In the genomic region with DNA sequence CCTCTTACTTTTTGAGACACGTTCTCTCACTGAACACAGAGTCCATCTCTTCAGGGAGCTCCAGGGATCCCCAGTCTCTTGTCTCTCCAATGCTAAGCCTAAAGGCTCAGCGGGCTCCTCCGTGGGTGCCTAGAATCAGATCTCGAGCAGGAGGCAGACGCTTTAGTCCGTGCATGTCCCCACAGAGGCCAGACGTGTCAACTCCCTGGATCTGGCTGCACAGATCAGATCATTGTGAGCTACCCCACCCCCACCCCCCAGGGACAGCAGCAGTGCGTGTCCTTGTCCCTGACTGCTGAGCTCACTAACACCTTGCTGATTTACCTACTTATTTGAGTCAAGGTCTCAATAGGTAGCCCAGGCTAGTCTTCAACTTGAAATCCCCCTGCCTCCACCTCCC, we compare ENCODE assay signal across 10 mouse cellular contexts. TPM values are rescaled to one million over a fixed set of nuclear protein-coding genes. Genes with fewer than 3 reads are reported as not detected.
A peak's percentile ranks its signal among the peaks of the same experiment; 100 is the strongest.
DNase-seq lines count a peak whose midpoint lies in the region; ATAC-seq lines count a peak whose summit lies in the region.
"Had no signal": no experiment of that assay in that cellular context is flagged by ENCODE, and none has a peak within 500 bp of the region (broad histone marks: within the 10 kb centered on the region; RNA-seq: fewer than 3 reads in every experiment).

No protein-coding gene starts in this region.

- WGBS in kidney, embryonic 15.5 days: 25% methylated on average over 8 of the region's 8 CpGs
- WGBS in embryonic facial prominence, embryonic 13.5 days: 16% methylated on average over 8 of the region's 8 CpGs
- WGBS in liver, embryonic 16.5 days (ENCODE audit: insufficient replicate concordance): 7% methylated on average over 8 of the region's 8 CpGs

- DNase-seq in kidney, postnatal 36 days: no peak
- DNase-seq in frontal cortex, postnatal 36 days (ENCODE audit: low spot score in 2 of 2): no peak
- no peak for DNase-seq in right cerebral cortex, adult 18-20 months
- DNase-seq: retina, postnatal 1 day had no signal

- no peaks in the 10 kb centered on the region; the same call in 1 of the 2 replicates for H3K36me3 ChIP-seq in erythroblast, embryonic 14.5 days (ENCODE audit: control insufficient read depth)
- no peaks in the 10 kb centered on the region for H3K36me3 ChIP-seq in kidney, embryonic 15.5 days
- no peaks in the 10 kb centered on the region for H3K36me3 ChIP-seq in embryonic facial prominence, embryonic 13.5 days
- H3K36me3 ChIP-seq in liver, embryonic 16.5 days (ENCODE audit: control insufficient read depth, insufficient read depth): no peaks in the 10 kb centered on the region

- peak overlapping the region; percentile 80; the same call in 1 of the 2 replicates for H3K27ac ChIP-seq in kidney, embryonic 15.5 days
- no peak overlapping the region for H3K27ac ChIP-seq in embryonic facial prominence, embryonic 13.5 days
- H3K27ac ChIP-seq in liver, embryonic 16.5 days (ENCODE audit: low read length): peak overlapping the region; percentile 89

- peaks cover 76% of the 10 kb centered on the region for H3K4me1 ChIP-seq in erythroblast, embryonic 14.5 days (ENCODE audit: control insufficient read depth)
- H3K4me1 ChIP-seq in kidney, embryonic 15.5 days: peaks cover 44% of the 10 kb centered on the region
- peaks cover 15% of the 10 kb centered on the region for H3K4me1 ChIP-seq in embryonic facial prominence, embryonic 13.5 days
- H3K4me1 ChIP-seq in liver, embryonic 16.5 days (ENCODE audit: control insufficient read depth, low read depth, low read length): peaks cover 51% of the 10 kb centered on the region

- no peak for ATAC-seq in erythroblast, adult 5-6 weeks (replicated peaks; ENCODE audit: low FRiP score, poor library complexity, severe bottlenecking)
- ATAC-seq in kidney, embryonic 15.5 days (replicated peaks; ENCODE audit: low FRiP score): no peak
- no peak for ATAC-seq in embryonic facial prominence, embryonic 13.5 days (ENCODE audit: insufficient number of reproducible peaks, insufficient read depth, low FRiP score, low TSS enrichment, low read depth)
- peak; percentile 74 for ATAC-seq in liver, embryonic 16.5 days (ENCODE audit: low read depth)

- peak overlapping the region; percentile 61 for H3K4me3 ChIP-seq in erythroblast, embryonic 14.5 days (replicated peaks)
- H3K4me3 ChIP-seq in kidney, embryonic 15.5 days (replicated peaks): no peak overlapping the region
- H3K4me3 ChIP-seq in embryonic facial prominence, embryonic 13.5 days: no peak overlapping the region
- peak overlapping the region; percentile 59 for H3K4me3 ChIP-seq in liver, embryonic 16.5 days (ENCODE audit: low read depth, low read length)

- H3K9ac ChIP-seq in kidney, embryonic 15.5 days: no peak overlapping the region
- H3K9ac ChIP-seq in embryonic facial prominence, embryonic 13.5 days: no peak overlapping the region
- H3K9ac ChIP-seq in liver, embryonic 16.5 days (ENCODE audit: low read depth, low read length): peak overlapping the region; percentile 63

- H3K4me2 ChIP-seq in kidney, embryonic 15.5 days: peak overlapping the region; percentile 46; the same call in 1 of the 2 replicates
- peak overlapping the region; percentile 52 for H3K4me2 ChIP-seq in embryonic facial prominence, embryonic 13.5 days
- H3K4me2 ChIP-seq in liver, embryonic 16.5 days (ENCODE audit: low read depth, low read length): peak overlapping the region; percentile 84

- H3K27me3 ChIP-seq in erythroblast, embryonic 14.5 days (ENCODE audit: control insufficient read depth): no peaks in the 10 kb centered on the region
- no peaks in the 10 kb centered on the region for H3K27me3 ChIP-seq in kidney, embryonic 15.5 days
- H3K27me3 ChIP-seq in embryonic facial prominence, embryonic 13.5 days: peaks cover 6% of the 10 kb centered on the region; the same call in 1 of the 2 replicates
- no peaks in the 10 kb centered on the region for H3K27me3 ChIP-seq in liver, embryonic 16.5 days (ENCODE audit: control insufficient read depth, insufficient read depth, low read depth, low read length)

- no peaks in the 10 kb centered on the region for H3K9me3 ChIP-seq in erythroblast, embryonic 14.5 days (ENCODE audit: control insufficient read depth, low read length)
- no peaks in the 10 kb centered on the region for H3K9me3 ChIP-seq in kidney, embryonic 15.5 days (replicated peaks)
- no peaks in the 10 kb centered on the region for H3K9me3 ChIP-seq in embryonic facial prominence, embryonic 13.5 days
- no peaks in the 10 kb centered on the region for H3K9me3 ChIP-seq in liver, embryonic 16.5 days (replicated peaks; ENCODE audit: control insufficient read depth, low read length)

RNA-seq across cellular contexts. Expression of a gene that starts 16.7 kb away (rescaled TPM):
- polyA plus RNA-seq in erythroblast, embryonic 14.5 days (2012): 31.0 and 36.3 TPM in 2 replicates
- total RNA-seq in erythroblast, adult 5-6 weeks (2015; ENCODE audit: low replicate concordance): 10.6 and 17.8 TPM in 2 replicates
- total RNA-seq in erythroblast, adult 5-6 weeks (2017; ENCODE audit: low replicate concordance): 21.0 and 24.1 TPM in 2 replicates
- 26.8 and 28.8 TPM in 2 replicates for polyA plus RNA-seq in kidney, embryonic 15.5 days (2015; fragmentation: Nextera tagmentation; extraction: Ambion mirVana)
- polyA plus RNA-seq in embryonic facial prominence, embryonic 13.5 days (2015; fragmentation: Nextera tagmentation; extraction: Ambion mirVana): 43.5 and 44.2 TPM in 2 replicates
- 8.9 and 9.7 TPM in 2 replicates for polyA plus RNA-seq in liver, embryonic 16.5 days (2015; fragmentation: Nextera tagmentation; extraction: Ambion mirVana)

RNA-seq across cellular contexts. Expression of a gene that starts 17.8 kb away (rescaled TPM):
- polyA plus RNA-seq in erythroblast, embryonic 14.5 days (2012): 0.12 TPM in 1 of 2 replicates, not detected in the other
- total RNA-seq in erythroblast, adult 5-6 weeks (2015; ENCODE audit: low replicate concordance): 1.5 and 7.3 TPM in 2 replicates
- total RNA-seq in erythroblast, adult 5-6 weeks (2017; ENCODE audit: low replicate concordance): 2.6 and 4.5 TPM in 2 replicates
- polyA plus RNA-seq in kidney, embryonic 15.5 days (2015; fragmentation: Nextera tagmentation; extraction: Ambion mirVana): 20.3 and 20.7 TPM in 2 replicates
- polyA plus RNA-seq in embryonic facial prominence, embryonic 13.5 days (2015; fragmentation: Nextera tagmentation; extraction: Ambion mirVana): 11.5 and 11.6 TPM in 2 replicates
- polyA plus RNA-seq in liver, embryonic 16.5 days (2015; fragmentation: Nextera tagmentation; extraction: Ambion mirVana): 5.7 and 6.6 TPM in 2 replicates

RNA-seq across cellular contexts. Expression of a gene that starts 58.8 kb away (rescaled TPM):
- not detected in 2 replicates for polyA plus RNA-seq in erythroblast, embryonic 14.5 days (2012)
- total RNA-seq in erythroblast, adult 5-6 weeks (2015; ENCODE audit: low replicate concordance): not detected in 2 replicates
- not detected in 2 replicates for total RNA-seq in erythroblast, adult 5-6 weeks (2017; ENCODE audit: low replicate concordance)
- not detected in 2 replicates for polyA plus RNA-seq in kidney, embryonic 15.5 days (2015; fragmentation: Nextera tagmentation; extraction: Ambion mirVana)
- not detected in 2 replicates for polyA plus RNA-seq in embryonic facial prominence, embryonic 13.5 days (2015; fragmentation: Nextera tagmentation; extraction: Ambion mirVana)
- not detected in 2 replicates for polyA plus RNA-seq in liver, embryonic 16.5 days (2015; fragmentation: Nextera tagmentation; extraction: Ambion mirVana)
- polyA plus RNA-seq: kidney, embryonic 14.5 days had no signal

Comparison
In these comparisons a context has a peak if more than half of its experiments do, and no peak if none do; other contexts are left out.
1. H3K4me3 ChIP-seq: peak in erythroblast, embryonic 14.5 days (single experiment) and liver, embryonic 16.5 days (single experiment); none in kidney, embryonic 15.5 days (single experiment) and embryonic facial prominence, embryonic 13.5 days (single experiment).
2. Peak in every context shown above with its lines, with median percentiles within 50 percentile points of each other: H3K4me2 ChIP-seq.